Mouse (Mus musculus) limb, embryonic 12.5 days (tissue): Measurements from ENCODE around the gene Lrrc26. TPM values are rescaled to one million over a fixed set of nuclear protein-coding genes. Genes with fewer than 3 reads are reported as not detected.
A peak's percentile ranks its signal among the peaks of the same experiment; 100 is the strongest.

Source experiments
- ATAC-seq: fragments of 200-750 bp; cut with Nextera tagmentation; 2 replicates; pipeline ENCODE4 v1.8.0; 2017; ENCODE audit warnings: low read depth, moderate TSS enrichment; ENCODE audit not compliant: insufficient number of reproducible peaks, insufficient read depth, low FRiP score, low TSS enrichment
- H3K27ac ChIP-seq: fragments of 300-500 bp; sonication (generic); 2 replicates; pipeline ENCODE4 v1.5.1; 2016; ENCODE audit warnings: mild to moderate bottlenecking, moderate library complexity
- H3K27me3 ChIP-seq: fragments of 300-500 bp; sonication (generic); 2 replicates; pipeline ENCODE4 v1.6.1; 2016; ENCODE audit warnings: mild to moderate bottlenecking, moderate library complexity
- H3K36me3 ChIP-seq: fragments of 300-500 bp; sonication (generic); 2 replicates; pipeline ENCODE4 v1.6.1; 2016; ENCODE audit warnings: mild to moderate bottlenecking, moderate library complexity
- H3K4me1 ChIP-seq: fragments of 300-500 bp; sonication (generic); replicated peaks from 2 replicates; pipeline ENCODE4 v1.6.1; 2016
- H3K4me2 ChIP-seq: fragments of 300-500 bp; sonication (generic); 2 replicates; pipeline ENCODE4 v1.6.1; 2016; ENCODE audit warnings: mild to moderate bottlenecking, moderate library complexity
- H3K4me3 ChIP-seq: fragments of 300-500 bp; sonication (generic); replicated peaks from 2 replicates; pipeline ENCODE4 v1.5.1; 2016; ENCODE audit warnings: mild to moderate bottlenecking
- H3K9ac ChIP-seq: fragments of 300-500 bp; sonication (generic); replicated peaks from 2 replicates; pipeline ENCODE4 v1.6.1; 2016; ENCODE audit warnings: mild to moderate bottlenecking, moderate library complexity
- H3K9me3 ChIP-seq: fragments of 300-500 bp; sonication (generic); 2 replicates; pipeline ENCODE4 v1.6.1; 2016; ENCODE audit warnings: mild to moderate bottlenecking, moderate library complexity
- WGBS: fragments of 180-500 bp; shearing (Covaris S2); methylation state at CpG from one replicate; pipeline ENCODE4 v1.1.7; 2016; 5-methylcytosine and 5-hydroxymethylcytosine counted together
- polyA plus RNA-seq: library from polyadenylated mRNA; unstranded; fragments of >200 nt; fragmentation: Nextera tagmentation; extraction: Ambion mirVana; gene quantifications from 2 replicates; pipeline ENCODE4 v1.2.1, GENCODE M21; 2016

Lrrc26 gene
- polyA plus RNA-seq: not detected in 2 replicates

- Histone ChIP-seq H3K36me3 (peaks cover 18% of the 10 kb centered on the region), H3K9me3 (no peaks in the 10 kb centered on the region), H3K27ac (no peak within 1 kb of the TSS), H3K4me1 (peaks cover 17% of the 10 kb centered on the region; the same call in 1 of the 2 replicates), H3K9ac (no peak within 1 kb of the TSS), H3K4me3 (peak within 1 kb of the TSS; percentile 31), H3K4me2 (peak within 1 kb of the TSS; percentile 27), H3K27me3 (peaks cover 85% of the 10 kb centered on the region)
- 9% methylated on average over 11 of the region's 11 CpGs for WGBS
- ATAC-seq: no peak
Measured at GRCm38 (mm10) chr2:25289651-25290050, at the start of gene Lrrc26. TSS of gene Lrrc26 (plus strand) at chr2:25289915.

DNA sequence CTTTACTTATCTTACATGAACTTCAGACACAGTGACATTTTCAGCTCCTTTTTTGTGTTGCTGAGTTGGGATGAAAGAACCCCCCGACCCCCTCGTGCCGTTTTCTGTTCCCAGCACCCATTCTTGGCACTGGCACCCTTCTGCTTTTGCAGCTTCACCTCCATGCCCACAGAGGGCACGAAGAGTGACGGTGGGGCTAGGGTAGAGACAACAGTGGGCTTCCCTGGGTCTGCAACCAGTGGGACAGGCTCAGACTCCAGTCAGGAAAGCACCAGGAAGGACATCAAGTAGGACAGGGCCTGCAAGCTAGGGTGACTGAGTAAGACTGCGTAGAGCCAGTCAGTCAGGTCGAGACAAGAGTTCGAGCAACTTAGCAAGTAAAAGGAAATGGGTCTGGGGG lies 49.4 kb upstream of the Lrrc26 start:
- no peak for ATAC-seq
- no peak overlapping the region for H3K27ac ChIP-seq
- peak overlapping the region; percentile 56 for H3K4me3 ChIP-seq
- 52% methylated on average over 8 of the region's 8 CpGs for WGBS
- H3K4me2 ChIP-seq: peak overlapping the region; percentile 96
- H3K9me3 ChIP-seq: no peaks in the 10 kb centered on the region
- H3K36me3 ChIP-seq: peaks cover 3% of the 10 kb centered on the region; the same call in 1 of the 2 replicates
- H3K27me3 ChIP-seq: peaks cover 66% of the 10 kb centered on the region
- H3K4me1 ChIP-seq: peaks cover 24% of the 10 kb centered on the region
- H3K9ac ChIP-seq: peak overlapping the region; percentile 38; the same call in 1 of the 2 replicates

DNA sequence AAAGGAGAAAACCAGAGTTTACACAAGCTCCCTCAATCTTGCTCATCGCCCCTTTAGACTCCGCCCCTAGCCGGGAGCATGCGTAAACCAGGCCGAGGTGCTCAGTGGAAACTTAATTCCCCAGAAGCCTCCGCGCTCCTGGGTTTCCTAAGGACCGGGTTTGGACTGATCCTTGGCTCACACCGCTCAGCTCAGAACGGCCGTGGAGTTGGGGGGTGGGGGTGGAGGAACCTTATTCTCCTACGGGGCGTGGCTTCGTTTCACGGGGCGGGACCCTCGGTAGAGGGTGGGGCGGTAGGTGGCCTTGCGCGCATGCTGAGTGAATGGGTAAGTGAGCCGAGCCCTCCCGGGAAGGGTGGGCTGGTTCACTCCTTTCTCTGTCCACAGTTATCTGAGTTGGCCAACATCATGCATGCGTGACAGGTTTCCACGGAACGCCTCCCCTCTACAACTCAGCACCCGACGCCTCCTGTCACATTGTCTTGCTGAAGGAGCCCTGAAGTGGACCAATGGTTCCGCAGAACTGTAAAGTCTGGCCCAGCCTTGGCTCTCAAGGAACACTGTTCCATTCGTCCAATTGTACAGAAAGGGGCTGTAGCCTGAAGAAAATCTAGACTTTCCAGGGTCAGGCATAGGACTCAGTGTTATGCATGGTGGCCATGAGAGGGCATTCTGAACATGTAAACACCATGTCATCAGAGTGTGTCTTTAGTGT lies 48.8 kb upstream of the Lrrc26 start:
- Histone ChIP-seq H3K9me3 (no peaks in the 10 kb centered on the region), H3K4me1 (peaks cover 24% of the 10 kb centered on the region), H3K27ac (no peak overlapping the region), H3K4me2 (peak overlapping the region; percentile 96), H3K9ac (peak overlapping the region; percentile 38; the same call in 1 of the 2 replicates), H3K36me3 (peaks cover 8% of the 10 kb centered on the region; the same call in 1 of the 2 replicates), H3K27me3 (peaks cover 64% of the 10 kb centered on the region), H3K4me3 (peak overlapping the region; percentile 56)
- WGBS: 2% methylated on average over 29 of the region's 29 CpGs
- peak; percentile 79 for ATAC-seq

DNA sequence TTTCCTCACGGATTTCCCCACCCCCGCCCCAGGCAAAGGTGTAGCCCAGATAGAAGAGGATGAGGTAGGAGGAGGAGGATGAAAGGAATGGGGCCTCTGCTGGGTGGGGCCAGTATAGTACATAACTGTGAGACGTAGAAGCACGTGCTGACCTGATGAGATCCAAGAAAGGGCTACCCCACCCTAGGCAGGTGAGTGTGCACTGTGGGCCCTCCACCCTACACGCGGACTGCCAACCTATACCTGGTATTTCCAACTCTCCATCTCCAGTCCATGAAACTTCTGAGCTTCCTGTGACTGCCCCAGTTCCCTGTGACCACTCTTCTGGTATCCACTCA lies 48.3 kb upstream of the Lrrc26 start:
- ATAC-seq: peak; percentile 28; the same call in 1 of the 2 replicates
- H3K27ac ChIP-seq: no peak overlapping the region
- H3K27me3 ChIP-seq: peaks cover 59% of the 10 kb centered on the region
- no peaks in the 10 kb centered on the region for H3K9me3 ChIP-seq
- peaks cover 14% of the 10 kb centered on the region; the same call in 1 of the 2 replicates for H3K36me3 ChIP-seq
- H3K4me3 ChIP-seq: peak overlapping the region; percentile 56
- H3K4me2 ChIP-seq: peak overlapping the region; percentile 96
- 0 out of 2 replicates have a peak overlapping the region, but pooled peaks have one; percentile 67 for H3K9ac ChIP-seq
- 14% methylated on average over 6 of the region's 6 CpGs for WGBS
- peaks cover 24% of the 10 kb centered on the region for H3K4me1 ChIP-seq

GRCm38 (mm10) chr2:25242101-25242506 lies 47.6 kb upstream of the Lrrc26 start, which contains the start of the genes Rnf208 and Cysrt1:
TSS of gene Rnf208 (plus strand) at chr2:25242255.
TSS of gene Cysrt1 (minus strand) at chr2:25242452.
- Histone ChIP-seq H3K27me3 (peaks cover 56% of the 10 kb centered on the region), H3K4me3 (peak within 1 kb of the TSS; percentile 56), H3K9me3 (no peaks in the 10 kb centered on the region), H3K9ac (peak within 1 kb of the TSS; percentile 67), H3K27ac (no peak within 1 kb of the TSS), H3K36me3 (peaks cover 17% of the 10 kb centered on the region; the same call in 1 of the 2 replicates), H3K4me1 (peaks cover 24% of the 10 kb centered on the region), H3K4me2 (peak within 1 kb of the TSS; percentile 96)
- no peak for ATAC-seq
- WGBS: 0% methylated on average over 57 of the region's 59 CpGs

- H3K4me3 ChIP-seq: no peak overlapping the region
- H3K4me1 ChIP-seq: peaks cover 24% of the 10 kb centered on the region
- peaks cover 29% of the 10 kb centered on the region; the same call in 1 of the 2 replicates for H3K36me3 ChIP-seq
- no peak for ATAC-seq
- WGBS: 78% methylated on average over 8 of the region's 8 CpGs
- H3K27ac ChIP-seq: no peak overlapping the region
- H3K9me3 ChIP-seq: no peaks in the 10 kb centered on the region
- H3K27me3 ChIP-seq: peaks cover 48% of the 10 kb centered on the region
- no peak overlapping the region for H3K9ac ChIP-seq
- H3K4me2 ChIP-seq: no peak overlapping the region
Measured at GRCm38 (mm10) chr2:25243342-25243741, 46.4 kb upstream of the Lrrc26 start.

DNA sequence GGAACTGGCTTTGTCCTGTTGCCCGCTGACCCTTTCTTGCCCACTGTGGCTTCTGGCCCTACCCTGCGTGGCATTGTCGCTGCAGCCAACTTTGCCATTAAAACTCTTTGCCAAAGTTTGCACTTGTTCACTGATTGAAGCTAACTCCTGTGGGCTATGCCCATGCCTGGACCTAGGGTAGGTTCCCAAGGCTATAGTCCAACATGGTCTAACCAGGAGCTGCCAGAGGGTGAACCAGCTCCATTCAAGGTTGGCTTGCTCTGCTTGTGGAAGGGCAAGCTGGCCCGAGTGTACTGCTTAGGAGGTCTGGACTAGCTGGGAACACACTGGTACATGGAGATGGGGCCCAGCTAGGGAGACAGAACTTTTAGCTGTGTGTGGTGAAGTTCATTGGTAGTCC lies 45.6 kb upstream of the Lrrc26 start:
- no peak for ATAC-seq
- H3K27me3 ChIP-seq: peaks cover 43% of the 10 kb centered on the region
- H3K9me3 ChIP-seq: no peaks in the 10 kb centered on the region
- H3K36me3 ChIP-seq: peaks cover 37% of the 10 kb centered on the region; the same call in 1 of the 2 replicates
- H3K27ac ChIP-seq: no peak overlapping the region
- H3K4me2 ChIP-seq: no peak overlapping the region
- WGBS: 91% methylated on average over 4 of the region's 4 CpGs
- H3K4me1 ChIP-seq: peaks cover 24% of the 10 kb centered on the region
- H3K4me3 ChIP-seq: no peak overlapping the region
- no peak overlapping the region for H3K9ac ChIP-seq

DNA sequence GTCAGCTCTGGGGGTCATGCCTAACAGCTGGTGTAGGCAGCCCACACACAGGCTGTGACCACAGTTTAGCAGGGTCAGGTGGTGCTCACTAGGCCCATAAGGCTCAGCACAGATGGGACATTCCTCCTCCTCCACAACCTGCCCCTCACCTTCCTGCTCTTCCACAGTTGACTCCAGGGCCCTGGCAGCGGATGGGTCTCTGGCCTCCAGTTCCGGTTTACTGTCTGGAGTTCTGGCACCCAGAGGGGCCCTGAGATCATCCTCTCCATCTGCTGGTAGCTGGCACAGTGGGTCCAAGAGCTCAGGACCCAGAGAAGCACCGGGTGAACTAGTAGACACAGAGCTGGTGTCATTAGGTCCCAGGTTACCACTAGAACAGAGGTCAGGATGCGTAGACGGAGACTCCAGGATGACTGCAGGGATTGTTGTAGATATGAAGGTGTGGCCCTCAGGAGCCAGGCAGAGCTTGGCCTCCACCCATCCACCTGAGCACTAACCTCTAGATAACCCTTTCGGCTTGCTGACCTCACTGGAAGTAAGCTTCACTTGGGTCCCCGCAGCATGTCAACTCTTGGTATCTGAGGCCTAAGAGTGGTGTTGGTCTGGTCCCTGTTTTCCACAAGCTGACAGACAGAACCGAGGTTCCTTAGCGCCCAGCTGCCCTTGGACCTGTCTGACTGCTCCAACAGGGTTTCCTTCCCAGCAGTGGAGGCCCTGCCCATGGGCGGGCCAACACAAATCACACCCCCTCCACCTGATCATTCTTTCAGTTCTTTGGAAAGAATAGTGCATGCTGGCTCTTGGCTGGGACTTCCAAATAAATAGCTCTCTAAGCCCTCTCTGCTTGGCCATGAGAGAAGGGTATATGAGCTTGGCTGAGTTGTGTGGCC lies 43.3 kb upstream of the Lrrc26 start, which contains the start of gene AL732309.1:
AL732309.1 (minus strand) TSS at position 681 of the 890 bp plus-strand sequence.
- ATAC-seq: no peak
- no peak within 1 kb of the TSS for H3K4me2 ChIP-seq
- peaks cover 31% of the 10 kb centered on the region for H3K27me3 ChIP-seq
- H3K27ac ChIP-seq: no peak within 1 kb of the TSS
- no peak within 1 kb of the TSS for H3K4me3 ChIP-seq
- H3K9me3 ChIP-seq: no peaks in the 10 kb centered on the region
- peaks cover 13% of the 10 kb centered on the region for H3K4me1 ChIP-seq
- peaks cover 60% of the 10 kb centered on the region for H3K36me3 ChIP-seq
- WGBS: 84% methylated on average over 10 of the region's 10 CpGs
- no peak within 1 kb of the TSS; the same call in 1 of the 2 replicates for H3K9ac ChIP-seq

DNA sequence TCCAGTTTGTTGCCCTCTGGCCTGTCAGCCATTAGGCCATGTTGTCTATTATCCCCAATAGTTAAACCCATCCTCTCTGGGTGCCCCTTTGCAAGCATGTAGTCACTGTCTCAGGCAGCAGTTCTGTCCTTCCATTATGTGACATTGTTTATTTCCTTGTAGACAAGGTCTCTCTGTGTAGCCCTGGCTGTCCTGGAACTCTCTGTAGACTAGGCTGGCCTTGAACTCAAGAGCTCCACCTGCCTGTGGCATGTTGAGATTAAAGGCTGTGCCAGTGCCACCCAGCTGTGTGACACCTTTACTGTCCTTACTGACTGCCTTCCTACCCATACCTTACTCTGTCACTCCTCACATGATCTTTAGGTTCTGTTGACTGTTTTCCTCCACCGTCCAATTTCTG lies 37.4 kb upstream of the Lrrc26 start:
- H3K36me3 ChIP-seq: peaks cover 53% of the 10 kb centered on the region
- no peak for ATAC-seq
- WGBS: 80% methylated on average over 1 of the region's 1 CpGs

GRCm38 (mm10) chr2:25255284-25255779 lies 34.4 kb upstream of the Lrrc26 start, which contains the start of gene Tmem203:
TSS of gene Tmem203 (plus strand) at chr2:25255439.
- under 1% methylated on average over 39 of the region's 39 CpGs for WGBS
- Histone ChIP-seq H3K9me3 (no peaks in the 10 kb centered on the region), H3K4me3 (peak within 1 kb of the TSS; percentile 79), H3K27me3 (no peaks in the 10 kb centered on the region), H3K27ac (peak within 1 kb of the TSS; percentile 64), H3K4me1 (peaks cover 15% of the 10 kb centered on the region), H3K4me2 (peak within 1 kb of the TSS; percentile 97), H3K9ac (peak within 1 kb of the TSS; percentile 75), H3K36me3 (peaks cover 23% of the 10 kb centered on the region)
- peak; percentile 57; the same call in 1 of the 2 replicates for ATAC-seq

More for the DNA sequence above, 37.4 kb upstream of the Lrrc26 start:
- Histone ChIP-seq H3K4me3 (no peak overlapping the region), H3K27ac (no peak overlapping the region), H3K4me2 (no peak overlapping the region), H3K4me1 (peaks cover 15% of the 10 kb centered on the region), H3K9ac (no peak overlapping the region), H3K9me3 (no peaks in the 10 kb centered on the region), H3K27me3 (no peaks in the 10 kb centered on the region)
